Mouse (Mus musculus): Measurements from ENCODE around the gene Fgf3. TPM values are rescaled to one million over a fixed set of nuclear protein-coding genes. Genes with fewer than 3 reads are reported as not detected.

Gene Fgf3
- total RNA-seq (2021) = not detected
- long read RNA-seq, partial matches to known transcripts = 0 of 1 reads
- long read RNA-seq, other reads (novel, unspliced or antisense) = 1 of 1 reads

DNA sequence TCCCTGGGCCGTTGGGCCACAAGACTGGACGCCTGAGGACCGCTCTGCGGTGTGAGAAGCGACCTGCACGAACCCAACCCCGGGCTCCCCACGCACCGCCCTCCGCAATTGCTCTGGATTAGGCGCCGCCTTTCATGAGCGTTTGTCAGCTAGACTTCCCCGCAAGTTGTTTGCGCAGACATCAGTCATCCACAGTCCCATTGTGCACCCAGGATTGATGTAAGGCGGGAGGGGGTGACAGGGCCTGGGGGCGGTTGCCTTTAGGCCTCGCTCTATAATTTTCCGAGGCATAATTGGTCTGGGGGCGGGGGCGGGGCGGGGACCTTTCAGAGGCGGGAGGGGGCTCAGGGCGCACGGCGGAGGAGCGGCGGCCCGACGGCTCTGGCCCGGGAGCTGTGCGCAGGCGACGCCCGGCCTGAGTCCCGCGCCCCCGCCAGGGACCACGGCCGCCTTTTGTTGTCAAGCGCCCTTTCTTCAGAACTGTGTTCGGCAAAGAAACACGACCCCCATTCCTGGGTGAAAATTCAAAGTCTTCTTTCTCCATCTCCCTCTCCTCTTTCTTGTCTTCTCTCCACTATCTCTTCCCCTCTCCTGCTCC lies at the start of gene Fgf3:
Gene Fgf3, plus strand, starts transcription at position 193 of the 598 bp plus-strand sequence.
- DNase-seq (ENCODE audit: low spot score in 2 of 2) = no peak

DNA sequence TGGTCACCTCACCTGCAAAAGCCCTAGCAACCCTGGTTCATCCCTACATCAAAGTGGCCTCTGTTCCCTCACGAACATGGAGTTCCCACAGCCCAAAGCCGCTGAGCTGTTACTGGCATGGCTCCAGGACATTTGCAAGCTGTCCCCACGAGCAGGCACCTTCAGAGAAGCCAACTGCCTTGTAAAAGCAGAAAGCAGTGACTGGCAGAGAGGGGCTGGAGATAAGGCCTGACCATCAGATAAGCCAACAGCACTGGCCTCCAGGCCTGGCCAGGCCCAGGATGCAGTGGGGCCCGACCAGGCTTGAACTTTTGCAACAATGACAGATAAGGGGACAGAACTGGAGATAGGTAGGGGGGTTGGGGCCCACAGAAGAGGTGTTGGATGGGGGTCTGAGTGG lies 49.3 kb upstream of the Fgf3 start:
- peak in 1 of 2 experiments; percentile 35 for DNase-seq (ENCODE audit: low spot score in 2 of 2)

DNA sequence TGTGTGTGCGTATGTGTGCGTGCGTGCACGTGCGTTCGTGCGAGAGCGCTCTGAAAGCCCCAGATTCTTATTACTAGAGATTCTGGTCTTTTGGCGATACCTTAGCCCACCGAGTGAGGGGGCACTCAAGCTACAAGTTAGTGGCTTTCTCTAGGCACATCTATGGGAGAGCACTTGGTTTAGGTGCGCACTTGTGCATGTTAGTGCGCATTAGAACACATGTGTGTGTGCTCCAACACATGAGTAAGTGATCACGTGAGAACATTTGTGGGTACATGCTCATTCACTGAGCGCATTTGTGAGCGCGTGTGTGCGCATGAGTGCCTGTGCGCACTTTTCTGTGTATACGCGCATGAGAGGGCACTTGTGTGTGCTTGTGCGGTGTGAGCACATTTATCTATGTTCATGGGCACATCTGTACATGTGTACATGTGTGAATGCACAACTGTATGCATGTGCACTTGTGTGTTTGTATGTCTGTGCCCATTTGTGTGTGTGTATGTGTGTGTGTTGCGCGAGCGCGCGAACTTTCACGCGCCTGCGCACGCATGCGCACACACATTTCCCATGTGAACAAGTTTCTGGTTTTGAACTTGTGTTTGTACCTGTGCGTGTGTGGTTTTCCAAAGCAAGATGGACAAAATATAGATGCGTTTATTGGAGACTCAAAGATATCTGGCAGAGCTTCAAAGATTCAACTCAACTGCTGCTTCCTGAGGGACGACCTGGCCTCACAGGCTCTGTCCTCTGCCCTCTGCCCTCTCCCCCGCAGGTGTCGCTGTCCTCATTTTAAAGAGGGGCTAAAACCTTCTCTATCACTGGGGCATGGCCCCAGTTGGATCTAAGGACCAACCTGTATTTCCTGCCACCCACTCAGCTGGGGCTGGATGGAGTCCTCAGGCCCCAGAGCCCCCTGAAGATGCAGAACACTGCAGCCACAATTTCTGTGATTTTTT lies 48.0 kb upstream of the Fgf3 start:
- peak in 1 of 2 experiments; percentile 20 for DNase-seq (ENCODE audit: low spot score in 2 of 2)

DNA sequence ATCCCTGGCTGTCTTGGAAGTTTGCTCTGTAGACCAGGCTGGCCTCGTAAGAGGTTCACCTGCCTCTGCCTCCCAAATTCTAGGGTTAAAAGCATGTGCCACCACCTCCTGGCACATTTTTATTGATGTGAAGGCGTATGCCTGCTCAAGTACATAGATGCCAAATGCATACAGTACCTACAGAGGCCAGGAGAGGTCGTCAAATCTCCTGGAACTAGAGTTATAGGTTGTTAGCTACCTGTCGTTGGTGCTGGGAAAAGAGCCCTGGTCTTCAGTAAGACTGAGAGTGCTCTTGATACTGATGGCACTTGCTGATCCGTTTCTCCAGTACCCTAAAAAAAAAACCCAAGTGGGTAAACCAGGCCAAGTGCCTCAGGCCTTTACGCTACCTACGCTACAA lies 46.5 kb upstream of the Fgf3 start:
- DNase-seq (ENCODE audit: low spot score in 2 of 2) = no peak

DNA sequence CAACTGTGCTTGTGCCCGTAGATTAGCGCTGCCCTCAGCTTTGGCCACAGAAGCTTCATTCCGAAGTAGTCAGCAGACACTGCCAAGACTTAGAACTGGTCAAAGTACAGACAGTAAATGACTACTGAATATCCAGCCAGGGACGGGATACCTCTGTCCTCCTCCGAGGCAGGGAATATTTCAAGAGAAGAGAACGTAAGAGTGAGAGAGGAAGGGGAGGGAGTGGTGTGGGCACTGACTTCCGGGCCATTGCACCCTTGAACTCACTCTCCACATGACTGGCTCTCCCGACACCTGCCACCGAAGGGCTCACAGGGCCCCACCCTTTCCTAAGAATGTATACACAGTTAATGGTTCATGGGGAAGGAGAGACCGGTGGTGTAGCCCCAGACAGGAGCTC lies 44.6 kb upstream of the Fgf3 start:
- no peak for DNase-seq (ENCODE audit: low spot score in 2 of 2)

DNA sequence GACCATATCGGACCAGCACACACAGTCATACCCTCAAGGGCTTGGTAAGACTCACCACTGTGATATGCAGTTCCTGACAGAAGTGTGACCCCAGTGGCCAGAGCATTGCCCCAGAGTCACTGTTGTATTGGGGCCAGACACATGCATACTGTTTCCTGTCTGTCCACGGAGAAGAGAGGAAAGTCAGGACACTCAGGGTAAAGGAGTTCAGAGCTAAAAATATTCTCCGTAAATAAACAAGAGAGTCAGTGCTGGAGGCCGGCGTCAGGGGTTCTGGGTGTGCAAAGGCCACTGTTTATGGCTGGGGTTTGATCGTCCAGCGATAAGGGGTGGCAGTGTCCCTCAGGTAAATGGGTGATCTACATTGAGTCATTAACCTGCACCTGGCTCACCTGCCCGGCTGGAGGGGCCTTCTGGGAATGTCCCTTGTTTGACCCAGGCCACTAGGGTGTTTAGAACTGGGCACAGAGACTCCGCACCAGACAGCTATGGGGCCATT lies 41.9 kb upstream of the Fgf3 start:
- no peak for DNase-seq (ENCODE audit: low spot score in 2 of 2)

DNA sequence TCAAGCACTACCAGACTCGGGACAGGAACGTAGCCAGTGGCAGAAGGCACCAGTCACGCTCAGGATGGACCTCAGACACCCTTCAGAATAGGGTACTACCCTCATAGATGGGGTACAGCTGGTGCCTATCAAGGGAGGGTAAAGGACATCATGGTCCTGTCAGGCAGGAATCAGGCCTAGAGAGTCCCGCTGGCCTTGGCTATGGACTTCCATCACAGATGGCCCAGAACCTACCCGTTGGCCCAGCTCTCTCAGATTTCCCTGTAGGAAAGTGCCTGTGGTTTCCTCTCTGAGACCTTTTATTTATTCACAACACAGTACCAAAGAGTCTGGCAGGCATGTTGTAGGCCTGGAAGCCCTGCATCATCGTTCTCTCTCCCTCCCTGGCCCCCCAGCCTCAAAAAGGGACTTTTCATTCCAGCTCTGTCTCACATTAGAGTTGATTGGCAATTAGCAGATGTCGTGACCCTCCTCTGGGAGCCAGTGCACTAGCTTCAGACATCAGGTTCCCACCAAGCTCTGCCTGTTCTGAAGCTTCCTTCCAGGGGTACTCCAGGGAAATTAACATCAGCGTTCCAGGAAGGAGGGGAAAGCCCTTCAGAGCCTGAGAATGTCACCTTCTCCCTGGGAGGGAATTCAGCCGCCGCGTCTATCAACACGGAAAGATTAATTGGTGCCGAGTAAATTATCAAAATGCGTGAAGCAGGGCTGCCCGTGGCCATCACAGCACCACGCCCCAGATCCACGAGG lies 40.7 kb upstream of the Fgf3 start:
- DNase-seq (ENCODE audit: low spot score in 2 of 2) = no peak

DNA sequence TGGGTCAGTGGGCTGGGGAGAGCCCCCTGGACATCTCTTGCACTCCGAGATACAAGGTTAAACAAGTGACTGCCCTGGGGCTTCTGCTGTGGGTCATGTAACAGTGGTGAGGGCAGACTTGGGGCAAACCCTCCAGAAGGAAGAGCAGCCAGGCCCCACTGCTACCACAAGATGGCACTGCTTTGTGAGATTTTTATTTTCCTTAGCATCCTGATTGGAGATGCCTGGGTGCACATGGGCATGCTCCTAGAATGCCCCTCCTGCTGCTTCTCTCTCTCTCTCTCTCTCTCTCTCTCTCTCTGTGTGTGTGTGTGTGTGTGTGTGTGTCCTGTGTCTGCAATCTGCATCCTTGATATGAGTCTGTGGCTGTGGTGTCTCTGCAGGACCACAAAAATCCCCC lies 39.4 kb upstream of the Fgf3 start:
- DNase-seq (ENCODE audit: low spot score in 2 of 2) = peak; percentile 46 to 51

DNA sequence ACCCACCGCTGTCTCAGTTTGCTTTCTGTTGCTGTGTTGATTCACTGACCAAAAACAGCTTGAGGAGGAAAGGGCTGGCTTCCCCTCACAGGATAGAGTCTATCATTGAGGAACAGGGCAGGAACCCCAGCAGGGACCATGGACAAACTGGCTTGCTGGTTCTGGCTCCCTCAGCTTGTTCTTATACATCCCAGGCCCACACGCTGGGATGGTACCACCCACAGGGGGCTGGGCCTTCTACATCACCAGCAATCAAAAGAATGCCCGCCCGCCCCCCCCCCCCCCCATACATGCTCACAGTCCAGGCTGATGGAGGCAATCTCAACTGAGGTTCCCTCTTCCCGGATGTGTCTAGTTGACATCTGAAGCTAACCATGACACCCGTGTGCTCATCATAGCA lies 30.8 kb upstream of the Fgf3 start:
- no peak for DNase-seq (ENCODE audit: low spot score in 2 of 2)

DNA sequence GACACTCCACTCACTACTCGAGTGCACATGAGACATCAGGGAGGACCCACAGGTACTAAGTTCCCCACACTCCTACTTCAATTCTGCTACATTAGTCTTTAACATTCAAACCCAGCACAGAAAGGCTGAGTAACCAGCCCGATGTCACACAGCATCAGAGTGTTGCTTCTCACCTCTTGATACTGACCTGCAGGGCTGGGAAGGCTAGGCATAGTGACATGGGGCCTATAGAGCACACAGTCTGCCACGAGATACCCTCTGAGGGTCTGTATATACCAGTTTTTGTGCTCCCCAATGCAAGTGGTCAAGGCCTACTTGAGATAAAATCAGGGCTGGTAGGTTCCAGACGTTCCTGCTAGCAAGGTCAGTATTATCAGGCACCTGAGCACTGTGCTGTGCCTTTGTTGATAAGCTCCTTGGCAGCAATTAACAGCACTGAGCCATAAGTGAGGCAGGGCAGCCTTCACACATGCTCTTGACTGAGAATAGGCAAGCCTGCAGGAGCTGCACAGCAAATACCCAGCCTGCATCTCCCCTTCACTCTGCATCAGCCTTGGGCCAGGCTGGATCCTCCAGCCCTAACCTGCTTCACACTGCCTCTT lies 29.8 kb upstream of the Fgf3 start:
- no peak for DNase-seq (ENCODE audit: low spot score in 2 of 2)

DNA sequence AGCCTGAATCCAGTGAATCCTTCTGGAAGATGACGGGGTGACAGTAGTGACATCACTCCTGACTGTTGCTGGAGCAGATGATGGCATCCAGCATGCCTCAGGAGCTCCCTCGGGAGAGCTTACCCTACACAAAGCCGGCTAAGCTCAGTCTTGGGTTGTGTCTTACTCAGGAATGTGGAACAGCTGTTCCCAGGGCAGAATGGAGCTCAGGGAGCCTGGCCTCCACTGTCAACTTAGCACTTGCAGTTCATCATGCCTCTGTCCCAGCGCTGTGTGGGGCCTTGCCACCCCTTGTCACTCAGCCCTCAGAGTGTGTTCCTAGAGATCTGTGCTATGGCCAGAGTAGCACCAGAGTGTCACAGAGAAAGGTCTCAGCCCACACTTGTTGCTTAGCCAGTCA lies 26.4 kb upstream of the Fgf3 start:
- DNase-seq (ENCODE audit: low spot score in 2 of 2) = no peak

DNA sequence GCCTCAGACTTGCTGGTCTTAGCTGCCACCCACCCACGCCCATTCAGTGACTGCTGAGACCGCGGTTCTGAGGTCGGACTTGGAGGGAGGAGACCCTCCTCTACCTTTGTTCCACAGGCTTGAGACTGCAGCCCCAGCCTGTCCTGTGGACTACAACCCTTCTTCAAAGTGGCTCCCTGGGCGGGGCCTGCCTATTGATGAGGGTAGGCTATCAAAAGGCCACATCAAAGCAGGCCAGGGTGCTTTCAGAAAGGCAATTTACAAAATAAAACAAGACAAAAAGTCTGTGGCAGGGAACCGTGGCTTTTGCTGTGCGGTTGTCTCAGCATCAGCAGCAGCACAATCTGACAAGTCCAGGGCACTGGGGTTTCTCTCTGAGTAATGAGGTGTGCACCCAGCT lies 16.0 kb upstream of the Fgf3 start:
- DNase-seq (ENCODE audit: low spot score in 2 of 2) = no peak

DNA sequence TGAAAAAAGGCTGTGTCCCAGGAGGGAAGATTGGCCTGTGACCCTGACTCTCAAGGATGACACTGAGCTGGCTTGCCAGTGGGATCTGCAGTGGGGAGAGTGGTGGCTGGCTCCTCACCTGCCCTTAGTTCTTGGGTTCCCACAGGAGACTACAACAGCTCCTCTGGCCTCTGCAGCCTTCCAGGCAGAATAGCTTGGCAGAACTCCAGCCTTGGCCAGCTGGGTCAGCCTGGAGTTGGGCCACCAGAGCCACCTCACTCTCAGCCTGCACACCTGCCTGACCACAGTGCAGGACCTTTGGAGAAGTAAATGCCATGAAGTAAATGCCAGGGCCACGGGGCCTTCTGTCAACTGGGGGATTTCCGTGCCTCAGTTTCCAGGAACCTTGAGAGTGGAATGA lies 13.9 kb upstream of the Fgf3 start:
- no peak for DNase-seq (ENCODE audit: low spot score in 2 of 2)

DNA sequence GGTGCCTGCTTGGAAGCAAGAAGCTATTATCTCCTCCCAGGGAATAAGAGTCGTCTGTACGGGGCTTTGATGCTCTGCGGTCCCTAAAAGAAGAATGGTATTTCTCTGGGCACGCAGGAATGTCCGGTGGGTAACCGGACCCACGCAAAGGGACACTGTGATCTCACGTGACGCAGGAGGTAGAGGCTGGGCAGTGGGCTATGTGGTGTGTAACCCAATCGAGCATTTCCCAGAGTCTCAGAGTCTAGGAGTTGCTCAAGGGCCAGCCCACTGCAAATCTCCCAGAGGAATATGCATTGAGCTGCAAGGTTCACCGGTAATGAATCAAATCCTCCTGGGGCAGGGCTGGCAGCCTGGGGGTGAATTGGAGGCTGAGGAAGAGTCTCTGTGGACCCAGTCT lies 9.5 kb upstream of the Fgf3 start:
- DNase-seq (ENCODE audit: low spot score in 2 of 2) = no peak

DNA sequence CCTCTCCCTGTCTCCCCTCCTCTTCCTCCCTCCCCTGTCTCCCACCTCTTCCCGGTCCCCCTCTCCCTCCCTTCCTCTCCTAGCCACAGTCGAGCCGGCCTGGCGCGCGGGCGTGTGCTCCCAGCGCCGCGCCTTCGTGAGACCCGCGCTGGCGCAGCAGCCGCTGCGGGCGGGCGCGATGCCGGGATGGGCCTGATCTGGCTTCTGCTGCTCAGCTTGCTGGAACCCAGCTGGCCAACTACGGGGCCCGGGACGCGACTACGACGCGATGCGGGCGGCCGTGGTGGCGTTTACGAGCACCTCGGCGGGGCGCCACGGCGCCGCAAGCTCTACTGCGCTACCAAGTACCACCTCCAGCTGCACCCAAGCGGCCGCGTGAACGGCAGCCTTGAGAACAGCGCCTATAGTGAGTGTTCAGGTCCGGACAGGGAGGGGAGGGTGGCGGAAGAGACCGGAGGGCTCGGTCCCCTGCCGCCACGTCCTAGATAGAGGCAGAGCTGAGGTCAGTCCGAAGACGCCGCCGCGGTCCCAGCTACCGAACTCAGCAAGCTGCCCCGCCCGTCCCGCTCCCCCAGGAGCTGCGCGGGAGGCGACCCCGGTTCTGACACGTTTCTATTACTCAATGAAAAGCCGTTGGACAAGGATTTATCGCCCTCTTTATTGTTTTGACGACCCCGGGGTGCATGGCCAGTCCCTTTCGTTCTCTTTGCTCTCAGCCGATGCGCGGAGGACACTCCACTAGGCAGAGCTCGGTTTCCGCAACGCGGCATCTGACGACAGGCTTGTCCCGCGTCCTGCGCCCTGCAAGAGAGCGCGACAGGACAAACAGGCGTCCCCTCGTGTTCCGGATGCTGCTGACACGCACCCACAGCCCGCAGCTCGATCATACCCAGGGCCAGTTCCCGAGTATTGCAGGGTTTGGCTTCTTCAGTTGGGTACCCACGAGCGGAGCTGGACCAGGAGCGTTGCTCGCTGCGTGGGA lies 930 bp downstream of the Fgf3 start:
- DNase-seq (ENCODE audit: low spot score in 2 of 2) = peak; percentile 19 to 22

DNA sequence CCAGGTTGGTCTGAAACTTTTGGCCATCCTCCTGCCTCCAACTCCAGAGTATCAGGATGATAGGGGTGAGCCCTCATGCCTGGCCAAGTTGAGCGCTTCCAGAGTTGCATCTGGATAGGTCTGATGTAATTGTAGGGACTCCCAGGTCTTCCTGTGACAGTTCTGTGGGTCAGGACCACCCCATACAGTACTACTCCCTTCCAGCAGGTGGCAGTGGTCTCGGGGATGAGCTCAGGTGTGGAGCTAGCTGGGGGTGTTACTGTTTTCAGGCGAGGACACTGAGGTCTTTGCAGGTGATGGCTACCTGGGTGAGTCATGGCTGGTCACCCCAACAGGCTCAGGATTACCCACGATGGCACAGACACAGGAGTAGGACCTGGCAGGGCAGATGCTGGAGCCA lies 8.3 kb downstream of the Fgf3 start:
- peak; percentile 35 to 48 for DNase-seq (ENCODE audit: low spot score in 2 of 2)

DNA sequence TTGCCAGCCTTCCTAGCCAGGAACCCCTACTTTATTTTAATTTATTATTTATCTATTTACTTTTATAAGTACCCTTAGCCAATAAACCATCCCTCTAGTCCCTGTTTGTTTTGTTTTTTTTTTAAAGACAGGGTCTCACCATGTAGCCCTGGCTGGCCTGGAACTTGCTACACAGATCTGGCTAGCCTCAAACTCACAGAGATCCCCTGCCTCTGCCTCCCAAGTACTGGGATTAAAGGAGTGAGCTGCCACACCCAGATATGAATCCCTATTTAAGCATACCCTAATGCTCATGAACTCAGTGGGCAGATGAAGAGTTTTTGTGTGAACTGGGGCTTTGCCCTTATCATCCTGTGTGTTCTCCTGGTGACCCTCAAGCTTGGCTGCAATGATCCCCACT lies 9.2 kb downstream of the Fgf3 start, which contains the start of gene Fgf4:
Gene Fgf4, plus strand, starts transcription at position 301 of the 400 bp plus-strand sequence.
- DNase-seq (ENCODE audit: low spot score in 2 of 2) = no peak

DNA sequence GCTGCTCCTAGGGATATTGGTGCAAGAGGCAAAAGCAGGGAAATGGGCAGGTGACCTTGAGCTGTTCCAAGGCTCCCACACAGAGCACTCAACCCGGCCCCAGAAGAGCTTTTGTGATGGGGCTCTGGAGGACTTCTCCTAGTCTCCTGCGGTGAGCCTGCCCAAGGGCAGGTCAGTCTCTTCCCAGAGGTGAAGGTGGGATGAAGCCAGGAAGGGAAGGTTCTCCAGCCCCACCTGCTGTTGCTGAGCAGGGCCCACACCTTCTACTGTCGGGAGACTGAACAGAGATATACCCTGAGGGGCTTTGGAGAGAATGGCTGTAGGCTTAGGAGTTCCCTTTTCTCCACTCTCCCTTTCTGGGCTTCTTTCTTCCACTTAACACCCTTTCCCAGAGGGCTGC lies 13.4 kb downstream of the Fgf3 start:
- no peak for DNase-seq (ENCODE audit: low spot score in 2 of 2)

DNA sequence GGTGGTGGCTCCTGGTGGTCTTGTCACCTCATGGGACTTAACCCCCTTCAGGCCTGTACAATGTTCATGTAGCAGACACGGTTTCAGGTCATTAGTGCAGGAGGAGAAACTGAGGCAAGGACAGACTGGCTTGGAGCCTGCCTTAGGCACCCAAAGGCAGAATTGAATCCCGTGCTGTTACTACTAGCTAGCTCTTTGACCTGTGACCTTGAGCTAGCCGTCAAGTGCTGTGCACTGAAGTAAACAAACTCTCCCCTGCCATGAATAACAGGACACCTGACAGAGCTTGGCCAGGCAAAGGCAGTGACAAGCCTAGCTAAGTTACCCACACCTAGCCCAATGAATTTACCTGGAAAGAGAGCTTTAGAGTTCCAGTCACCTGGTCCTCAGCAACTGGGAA lies 17.1 kb downstream of the Fgf3 start:
- no peak for DNase-seq (ENCODE audit: low spot score in 2 of 2)

DNA sequence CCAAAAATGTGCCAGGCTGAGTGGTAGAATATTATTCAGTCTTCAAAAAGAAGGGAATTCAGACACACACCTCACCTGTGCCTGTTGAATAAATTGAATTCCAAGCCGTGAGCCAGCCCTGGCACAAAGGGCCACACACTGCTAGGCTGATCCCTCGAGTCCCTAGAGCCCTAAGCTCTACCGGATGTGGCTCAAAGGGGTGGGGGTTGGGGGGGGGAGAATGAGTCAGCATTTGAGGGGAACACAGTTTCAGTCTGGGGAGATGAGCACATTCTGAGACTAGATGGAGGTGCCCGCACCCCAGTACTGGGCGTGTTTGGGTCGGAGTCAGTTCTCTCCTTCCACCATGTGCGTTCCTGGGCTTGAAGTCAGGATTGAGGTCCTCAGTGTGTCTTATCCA lies 19.3 kb downstream of the Fgf3 start:
- no peak for DNase-seq (ENCODE audit: low spot score in 2 of 2)

Measured in layer of hippocampus, postnatal 10 days (tissue).